Mouse (Mus musculus): ENCODE measurements around the gene Thumpd3. TPM values are rescaled to one million over a fixed set of nuclear protein-coding genes. Genes with fewer than 3 reads are reported as not detected.

Thumpd3 gene
- polyA plus RNA-seq, 1 experiment from 2014 or later = 43.7 TPM

DNA sequence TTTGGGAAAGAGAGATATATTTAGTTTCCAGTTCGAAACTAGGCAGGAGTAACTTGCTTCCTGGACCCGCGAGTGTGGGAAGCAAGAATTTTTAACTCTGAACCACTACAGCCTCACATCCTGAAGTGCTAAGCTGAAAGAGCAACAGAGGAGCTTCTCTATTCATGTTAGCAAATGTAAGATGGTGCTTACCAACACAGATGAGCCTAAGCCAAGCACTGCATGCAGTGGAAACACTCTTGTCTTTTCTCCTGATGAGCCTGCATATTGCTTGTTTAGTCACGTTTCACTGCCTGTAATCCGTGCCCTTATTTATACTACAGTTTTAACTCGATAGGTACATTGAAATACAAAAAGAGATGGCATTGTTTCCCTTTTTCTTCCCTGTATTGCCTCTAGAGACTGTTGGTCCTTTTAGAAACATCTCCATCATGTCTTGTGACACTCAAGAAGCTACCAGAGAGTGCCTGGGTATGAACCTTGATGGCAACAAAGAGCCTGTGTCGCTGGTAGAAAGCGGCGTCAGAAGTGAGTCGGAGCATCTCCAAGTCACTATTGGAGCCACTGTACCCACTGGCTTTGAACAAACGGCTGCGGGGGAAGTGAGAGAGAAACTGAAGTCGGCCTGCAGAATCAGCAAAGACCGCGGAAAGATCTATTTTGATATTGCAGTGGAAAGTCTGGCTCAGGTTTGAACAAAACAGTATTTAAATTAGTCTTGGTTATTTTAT is 1.2 kb downstream of the Thumpd3 start:
- Histone ChIP-seq H3K4me3 (ENCODE audit: low read length) (peak overlapping the region; percentile 82), H3K9me3 (ENCODE audit: control insufficient read depth, low read length) (no peaks in the 10 kb centered on the region), H3K27ac (ENCODE audit: low read length) (peak overlapping the region; percentile 96; the same call in 1 of the 2 replicates), H3K9ac (ENCODE audit: low read length) (peak overlapping the region; percentile 76), H3K4me2 (ENCODE audit: low read depth, low read length) (peak overlapping the region; percentile 83), H3K36me3 (ENCODE audit: control insufficient read depth, insufficient read depth, low read length) (peaks cover 12% of the 10 kb centered on the region), H3K27me3 (ENCODE audit: control insufficient read depth, insufficient read depth, low read depth, low read length) (no peaks in the 10 kb centered on the region), H3K4me1 (replicated peaks; ENCODE audit: control insufficient read depth, insufficient read depth, low read length) (peaks cover 12% of the 10 kb centered on the region)
- 48% methylated on average over 15 of the region's 15 CpGs for WGBS
- ATAC-seq (ENCODE audit: low read depth) = no peak

DNA sequence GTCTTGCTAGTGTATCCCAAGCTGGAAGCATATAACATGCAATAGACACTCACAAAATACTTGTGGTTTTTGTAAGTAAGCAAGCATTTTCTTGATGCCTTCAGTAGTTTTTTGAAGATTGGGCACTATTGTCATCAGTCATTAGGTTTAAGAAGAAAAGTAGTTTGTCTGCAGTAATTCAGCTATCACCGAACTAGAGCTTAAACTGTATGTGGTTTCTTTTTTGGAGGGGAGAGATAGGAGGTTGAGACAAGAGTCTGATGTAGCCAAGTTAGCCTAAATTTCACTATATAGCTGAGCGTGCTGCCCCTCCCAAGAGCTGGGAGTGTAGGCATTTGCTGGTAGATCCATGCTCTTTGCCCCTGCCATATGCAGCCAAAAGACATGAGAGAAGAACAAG is 2.3 kb downstream of the Thumpd3 start:
- Histone ChIP-seq H3K9me3 (ENCODE audit: control insufficient read depth, low read length) (no peaks in the 10 kb centered on the region), H3K9ac (ENCODE audit: low read length) (no peak overlapping the region), H3K27ac (ENCODE audit: low read length) (no peak overlapping the region), H3K4me1 (replicated peaks; ENCODE audit: control insufficient read depth, insufficient read depth, low read length) (peaks cover 12% of the 10 kb centered on the region), H3K36me3 (ENCODE audit: control insufficient read depth, insufficient read depth, low read length) (peaks cover 12% of the 10 kb centered on the region), H3K4me3 (ENCODE audit: low read length) (no peak overlapping the region), H3K4me2 (ENCODE audit: low read depth, low read length) (no peak overlapping the region), H3K27me3 (ENCODE audit: control insufficient read depth, insufficient read depth, low read depth, low read length) (no peaks in the 10 kb centered on the region)
- ATAC-seq (ENCODE audit: low read depth) = no peak
- 94% methylated on average over 2 of the region's 2 CpGs for WGBS

DNA sequence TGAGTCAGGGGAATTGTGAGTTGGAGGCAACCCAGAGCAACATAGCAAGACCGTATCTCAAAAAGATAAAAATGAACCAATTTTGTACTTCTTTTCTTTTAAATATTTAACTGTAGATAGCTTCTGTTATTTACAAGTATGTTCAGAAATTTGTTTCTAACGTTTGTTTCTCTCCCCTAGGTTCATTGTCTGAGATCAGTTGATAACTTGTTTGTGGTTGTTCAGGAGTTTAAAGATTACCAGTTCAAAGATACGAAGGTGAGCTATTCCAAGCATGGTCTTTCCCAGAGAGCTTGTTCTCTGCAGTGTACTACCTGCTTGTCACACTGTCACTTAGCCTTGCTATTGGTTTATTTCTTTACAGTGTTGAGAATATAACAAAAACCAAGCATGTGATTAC is 3.1 kb downstream of the Thumpd3 start:
- 85% methylated on average over 3 of the region's 3 CpGs for WGBS
- ATAC-seq (ENCODE audit: low read depth) = no peak
- Histone ChIP-seq H3K27me3 (ENCODE audit: control insufficient read depth, insufficient read depth, low read depth, low read length) (no peaks in the 10 kb centered on the region), H3K36me3 (ENCODE audit: control insufficient read depth, insufficient read depth, low read length) (peaks cover 12% of the 10 kb centered on the region), H3K4me3 (ENCODE audit: low read length) (no peak overlapping the region), H3K4me1 (replicated peaks; ENCODE audit: control insufficient read depth, insufficient read depth, low read length) (peaks cover 12% of the 10 kb centered on the region), H3K27ac (ENCODE audit: low read length) (no peak overlapping the region), H3K9ac (ENCODE audit: low read length) (no peak overlapping the region), H3K9me3 (ENCODE audit: control insufficient read depth, low read length) (no peaks in the 10 kb centered on the region), H3K4me2 (ENCODE audit: low read depth, low read length) (no peak overlapping the region)

DNA sequence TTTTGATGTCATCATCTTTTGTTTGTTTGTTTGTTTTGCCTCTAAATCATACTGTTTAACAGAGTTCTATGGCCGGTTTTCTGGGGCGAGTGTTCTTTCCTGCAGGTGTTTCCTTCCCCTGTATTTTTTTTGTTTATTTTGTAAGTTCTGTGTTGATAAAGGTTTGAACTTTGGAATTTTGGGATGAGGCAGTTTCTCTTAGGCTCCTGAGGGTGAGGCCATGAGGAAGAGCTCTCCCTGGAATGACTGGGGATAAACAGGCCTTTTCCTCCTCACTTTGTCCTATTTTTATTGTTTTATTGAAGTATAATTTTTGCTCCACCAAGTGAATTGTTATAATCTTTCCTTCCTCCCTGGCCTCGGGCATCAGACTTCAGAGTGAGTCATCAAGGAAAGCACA is 6.9 kb downstream of the Thumpd3 start:
- ATAC-seq (ENCODE audit: low read depth) = no peak
- Histone ChIP-seq H3K4me3 (ENCODE audit: low read length) (no peak overlapping the region), H3K36me3 (ENCODE audit: control insufficient read depth, insufficient read depth, low read length) (peaks cover 21% of the 10 kb centered on the region), H3K27ac (ENCODE audit: low read length) (no peak overlapping the region), H3K27me3 (ENCODE audit: control insufficient read depth, insufficient read depth, low read depth, low read length) (no peaks in the 10 kb centered on the region), H3K9me3 (ENCODE audit: control insufficient read depth, low read length) (no peaks in the 10 kb centered on the region), H3K9ac (ENCODE audit: low read length) (no peak overlapping the region), H3K4me2 (ENCODE audit: low read depth, low read length) (no peak overlapping the region), H3K4me1 (replicated peaks; ENCODE audit: control insufficient read depth, insufficient read depth, low read length) (no peaks in the 10 kb centered on the region; the same call in 1 of the 2 replicates)
- WGBS = 56% methylated on average over 3 of the region's 3 CpGs

DNA sequence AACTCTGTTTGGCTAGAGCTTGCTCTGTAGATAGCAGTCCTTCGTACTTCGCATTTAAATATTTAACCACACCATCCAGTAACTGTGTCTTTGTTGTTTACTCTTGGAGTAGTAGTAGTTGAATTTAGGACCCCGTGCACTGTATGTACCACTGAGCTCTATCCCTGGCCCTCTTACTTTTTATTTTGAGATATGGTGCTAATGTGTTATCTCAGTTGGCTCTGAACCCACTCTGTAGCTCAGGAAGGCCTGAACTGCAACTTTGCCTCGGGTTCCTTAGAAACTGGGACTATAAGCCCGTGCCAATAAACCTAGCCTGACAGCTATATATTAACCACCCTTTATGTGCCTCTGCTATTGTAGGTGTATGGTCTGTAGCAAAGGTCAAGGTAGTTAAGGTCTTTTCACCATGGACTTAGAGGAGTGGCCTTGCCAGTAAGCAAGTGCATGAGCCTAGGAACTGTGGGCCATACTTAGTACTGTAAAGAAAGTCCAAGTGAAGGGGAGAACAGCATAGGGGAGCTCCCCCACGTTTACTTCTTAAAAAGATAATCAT is 8.6 kb downstream of the Thumpd3 start:
- Histone ChIP-seq H3K9me3 (ENCODE audit: control insufficient read depth, low read length) (no peaks in the 10 kb centered on the region), H3K27ac (ENCODE audit: low read length) (no peak overlapping the region), H3K36me3 (ENCODE audit: control insufficient read depth, insufficient read depth, low read length) (peaks cover 23% of the 10 kb centered on the region), H3K27me3 (ENCODE audit: control insufficient read depth, insufficient read depth, low read depth, low read length) (no peaks in the 10 kb centered on the region), H3K4me3 (ENCODE audit: low read length) (no peak overlapping the region), H3K4me2 (ENCODE audit: low read depth, low read length) (no peak overlapping the region), H3K4me1 (replicated peaks; ENCODE audit: control insufficient read depth, insufficient read depth, low read length) (no peaks in the 10 kb centered on the region), H3K9ac (ENCODE audit: low read length) (no peak overlapping the region)
- no peak for ATAC-seq (ENCODE audit: low read depth)
- 85% methylated on average over 6 of the region's 6 CpGs for WGBS

DNA sequence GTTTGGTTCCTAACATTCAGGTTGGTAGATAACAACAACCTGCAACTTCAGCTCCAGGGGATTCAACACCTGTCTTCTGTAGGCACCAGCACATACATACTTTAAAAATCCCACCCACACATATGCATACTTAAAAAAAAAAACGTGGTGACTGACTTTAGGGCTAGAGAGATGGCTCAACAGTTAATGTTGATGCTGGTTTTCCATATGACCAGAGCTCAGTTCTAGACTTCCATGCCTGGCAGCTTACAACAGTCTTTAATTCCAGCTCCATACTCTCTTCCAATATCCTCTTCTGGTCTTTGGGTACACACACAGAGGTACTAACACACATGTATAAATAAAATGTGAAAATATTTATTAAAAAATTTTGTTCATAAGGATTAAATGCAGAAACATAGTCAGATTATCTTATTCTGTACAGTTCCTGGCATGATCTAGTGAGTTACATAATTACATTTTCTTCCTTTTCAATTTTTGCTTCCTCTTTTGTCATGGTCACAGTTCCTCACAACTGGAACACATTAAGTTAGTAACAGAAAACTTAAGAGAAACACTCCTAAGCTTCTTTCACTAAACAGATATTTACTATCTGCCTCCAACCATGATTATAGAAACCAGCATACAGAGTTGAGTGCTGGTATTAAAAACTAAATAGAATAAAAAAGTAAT is 15.0 kb downstream of the Thumpd3 start:
- Histone ChIP-seq H3K9ac (ENCODE audit: low read length) (no peak overlapping the region), H3K4me1 (replicated peaks; ENCODE audit: control insufficient read depth, insufficient read depth, low read length) (no peaks in the 10 kb centered on the region), H3K4me2 (ENCODE audit: low read depth, low read length) (no peak overlapping the region), H3K4me3 (ENCODE audit: low read length) (no peak overlapping the region), H3K27me3 (ENCODE audit: control insufficient read depth, insufficient read depth, low read depth, low read length) (no peaks in the 10 kb centered on the region), H3K27ac (ENCODE audit: low read length) (no peak overlapping the region), H3K36me3 (ENCODE audit: control insufficient read depth, insufficient read depth, low read length) (peaks cover 43% of the 10 kb centered on the region), H3K9me3 (ENCODE audit: control insufficient read depth, low read length) (no peaks in the 10 kb centered on the region)
- no peak for ATAC-seq (ENCODE audit: low read depth)
- WGBS = 64% methylated on average over 1 of the region's 1 CpGs

DNA sequence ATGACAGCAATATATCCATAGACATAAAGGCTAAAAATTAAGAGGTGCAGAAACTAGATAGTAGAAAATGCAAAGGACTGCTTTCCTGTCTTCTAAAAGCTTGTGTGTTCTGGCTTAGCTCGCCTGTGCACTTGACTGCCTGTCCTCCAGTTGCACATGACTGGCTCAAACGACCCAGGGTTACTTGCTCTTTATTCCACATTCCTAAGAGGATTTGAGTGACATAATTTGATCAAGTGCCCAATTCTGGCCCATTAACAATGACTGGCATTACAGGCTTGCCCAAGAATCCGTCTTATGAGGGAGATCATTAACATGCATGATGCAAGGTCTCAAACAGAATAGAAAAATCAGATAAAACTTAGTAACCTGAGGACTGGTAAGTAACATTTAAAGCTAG is 16.2 kb downstream of the Thumpd3 start:
- 64% methylated on average over 3 of the region's 3 CpGs for WGBS
- peaks cover 52% of the 10 kb centered on the region for H3K36me3 ChIP-seq (ENCODE audit: control insufficient read depth, insufficient read depth, low read length)
- no peak for ATAC-seq (ENCODE audit: low read depth)

DNA sequence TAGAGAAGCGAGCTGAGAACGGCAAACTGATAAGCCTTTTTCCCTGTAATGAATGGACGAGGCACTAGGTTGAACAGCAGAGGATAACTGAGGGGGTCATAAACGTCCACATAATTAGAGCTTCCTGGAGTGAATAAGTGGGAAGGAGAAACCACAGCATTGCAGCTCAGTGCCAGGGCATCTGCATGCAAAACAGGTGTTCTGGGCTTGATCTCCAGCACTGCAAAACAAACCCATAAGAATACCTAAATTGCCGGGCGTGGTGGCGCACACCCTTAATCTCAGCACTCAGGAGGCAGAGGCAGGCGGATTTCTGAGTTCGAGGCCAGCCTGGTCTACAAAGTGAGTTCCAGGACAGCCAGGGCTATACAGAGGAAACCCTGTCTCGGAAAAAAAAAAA is 17.3 kb downstream of the Thumpd3 start:
- ATAC-seq (ENCODE audit: low read depth) = no peak

More for the DNA sequence above, 16.2 kb downstream of the Thumpd3 start:
- no peak overlapping the region for H3K9ac ChIP-seq (ENCODE audit: low read length)
- H3K4me2 ChIP-seq (ENCODE audit: low read depth, low read length) = no peak overlapping the region
- H3K9me3 ChIP-seq (ENCODE audit: control insufficient read depth, low read length) = no peaks in the 10 kb centered on the region
- H3K4me3 ChIP-seq (ENCODE audit: low read length) = no peak overlapping the region
- no peaks in the 10 kb centered on the region for H3K27me3 ChIP-seq (ENCODE audit: control insufficient read depth, insufficient read depth, low read depth, low read length)
- no peaks in the 10 kb centered on the region for H3K4me1 ChIP-seq (replicated peaks; ENCODE audit: control insufficient read depth, insufficient read depth, low read length)
- no peak overlapping the region for H3K27ac ChIP-seq (ENCODE audit: low read length)

DNA sequence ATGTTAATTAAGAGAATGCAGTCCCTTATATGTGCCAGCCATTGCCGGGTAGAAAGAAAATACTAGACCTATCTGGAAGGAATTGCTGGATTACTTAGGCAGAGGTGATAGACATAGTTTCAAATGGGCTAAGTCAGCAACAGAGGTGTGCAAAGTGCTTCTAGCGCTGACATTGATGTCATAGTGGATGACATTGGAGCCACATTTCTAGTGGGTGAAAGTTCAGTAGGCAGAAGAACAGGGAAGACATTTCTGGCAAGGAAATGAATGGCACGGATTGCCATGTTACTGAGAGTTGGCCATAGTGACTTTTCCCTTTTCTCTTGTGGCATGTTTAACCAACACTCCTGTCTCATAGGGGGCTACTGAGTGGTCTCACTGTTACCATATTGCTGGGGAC is 19.2 kb downstream of the Thumpd3 start:
- Histone ChIP-seq H3K4me3 (ENCODE audit: low read length) (no peak overlapping the region), H3K27me3 (ENCODE audit: control insufficient read depth, insufficient read depth, low read depth, low read length) (no peaks in the 10 kb centered on the region), H3K27ac (ENCODE audit: low read length) (no peak overlapping the region), H3K9me3 (ENCODE audit: control insufficient read depth, low read length) (no peaks in the 10 kb centered on the region), H3K36me3 (ENCODE audit: control insufficient read depth, insufficient read depth, low read length) (peaks cover 54% of the 10 kb centered on the region), H3K4me2 (ENCODE audit: low read depth, low read length) (no peak overlapping the region), H3K9ac (ENCODE audit: low read length) (no peak overlapping the region), H3K4me1 (replicated peaks; ENCODE audit: control insufficient read depth, insufficient read depth, low read length) (no peaks in the 10 kb centered on the region)
- 86% methylated on average over 3 of the region's 3 CpGs for WGBS
- no peak for ATAC-seq (ENCODE audit: low read depth)

More for the DNA sequence above, 17.3 kb downstream of the Thumpd3 start:
- Histone ChIP-seq H3K4me1 (replicated peaks; ENCODE audit: control insufficient read depth, insufficient read depth, low read length) (no peaks in the 10 kb centered on the region), H3K9me3 (ENCODE audit: control insufficient read depth, low read length) (no peaks in the 10 kb centered on the region), H3K27ac (ENCODE audit: low read length) (no peak overlapping the region), H3K27me3 (ENCODE audit: control insufficient read depth, insufficient read depth, low read depth, low read length) (no peaks in the 10 kb centered on the region), H3K36me3 (ENCODE audit: control insufficient read depth, insufficient read depth, low read length) (peaks cover 56% of the 10 kb centered on the region), H3K9ac (ENCODE audit: low read length) (no peak overlapping the region), H3K4me2 (ENCODE audit: low read depth, low read length) (no peak overlapping the region), H3K4me3 (ENCODE audit: low read length) (no peak overlapping the region)
- WGBS = 90% methylated on average over 10 of the region's 10 CpGs
